Mouse (Mus musculus) lung, postnatal 36 days (tissue): Measurements from ENCODE around the gene Gm21762.
A peak's percentile ranks its signal among the peaks of the same experiment; 100 is the strongest.
"Not testable (repeated sequence)": the region's sequence is repeated elsewhere in the genome, so short reads cannot be mapped to it uniquely, and the experiment has no call there.

Source experiments
- DNase-seq: peaks from one replicate; pipeline ENCODE4 v3.0.0; 2022; ENCODE audit warnings: mixed read lengths

The Gm21762 gene

GRCm38 (mm10) chr13:120215847-120216246 is at the start of gene Gm21762:
TSS of gene Gm21762 (minus strand) at chr13:120215947.
- not testable (repeated sequence) for DNase-seq

DNA sequence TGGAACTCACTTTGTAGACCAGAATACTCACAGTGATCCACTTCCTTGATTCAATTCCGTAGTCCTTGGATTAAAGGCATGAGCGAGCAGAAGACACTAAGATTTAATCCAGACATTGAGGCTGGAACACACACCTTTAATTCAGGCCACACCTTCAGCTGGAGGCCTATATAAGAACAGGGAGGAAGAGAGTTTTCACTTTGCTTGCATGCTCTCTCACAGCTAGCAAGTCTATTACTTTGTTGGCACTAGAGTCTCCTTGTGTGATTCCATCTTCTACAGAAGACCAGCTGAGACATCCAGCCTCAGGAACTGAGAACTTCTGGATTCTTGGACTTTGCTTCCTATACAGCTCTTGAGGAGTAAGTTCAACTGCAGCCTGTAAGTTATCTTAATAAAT is 47.1 kb upstream of the Gm21762 start, which contains the start of gene AF067061:
TSS of gene AF067061 (plus strand) at position 245 of the 400 bp plus-strand sequence.
- DNase-seq, result not testable (repeated sequence)

DNA sequence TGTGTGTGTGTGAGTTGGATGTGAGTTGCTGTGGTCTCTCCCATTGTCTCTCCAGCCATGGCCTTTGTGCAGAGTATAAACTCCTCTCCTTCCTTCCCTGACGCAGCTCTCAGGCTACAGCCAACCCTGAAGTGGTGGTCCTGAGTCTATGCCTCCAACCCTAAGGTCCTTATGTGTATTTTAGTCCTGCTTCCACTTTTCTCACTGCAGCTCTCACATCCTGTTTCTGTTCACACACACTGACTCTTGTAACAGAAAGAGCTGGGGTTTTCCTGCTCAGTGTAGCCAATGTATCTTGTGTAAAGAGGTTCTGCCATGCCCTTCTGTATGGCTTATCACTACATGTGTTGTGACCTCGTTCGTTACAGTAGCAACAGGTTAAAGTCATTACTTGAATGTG is 44.0 kb upstream of the Gm21762 start:
- not testable (repeated sequence) for DNase-seq

- not testable (repeated sequence) for DNase-seq
Observed at GRCm38 (mm10) chr13:120258817-120259658, 43.3 kb upstream of the Gm21762 start.

DNA sequence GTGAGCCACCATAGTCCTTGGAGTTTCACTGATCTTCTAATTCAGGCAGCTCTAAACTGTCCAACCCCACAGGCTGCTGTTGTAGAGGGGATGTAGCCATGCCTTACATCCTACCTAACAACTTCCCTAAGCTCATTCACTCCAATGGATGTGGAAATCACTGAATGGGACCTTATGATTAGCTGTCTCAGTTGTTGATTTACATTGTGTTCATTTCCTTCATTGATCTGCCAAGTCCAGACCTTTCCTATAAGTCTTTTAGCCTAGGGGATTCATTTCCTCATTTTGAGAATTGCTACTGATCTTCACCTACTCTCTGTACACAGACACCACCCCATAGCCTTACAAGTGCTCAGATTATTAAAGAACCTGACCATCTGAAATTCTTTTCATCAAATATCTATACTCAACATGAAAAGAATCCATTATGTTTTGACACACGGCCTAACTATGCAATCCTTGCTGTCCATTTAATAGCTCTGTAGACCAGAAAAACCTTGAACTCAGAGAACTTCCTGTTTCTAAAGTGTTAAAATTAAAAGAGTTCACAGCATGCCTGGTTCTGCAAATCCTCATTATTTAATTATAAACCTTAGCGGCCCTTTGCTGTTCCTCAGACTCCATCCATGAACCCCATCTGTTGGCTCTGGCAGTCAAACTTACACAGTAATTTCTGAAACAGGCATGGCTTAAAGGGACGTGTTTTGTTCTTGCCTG is 35.6 kb upstream of the Gm21762 start:
- not testable (repeated sequence) for DNase-seq

DNA sequence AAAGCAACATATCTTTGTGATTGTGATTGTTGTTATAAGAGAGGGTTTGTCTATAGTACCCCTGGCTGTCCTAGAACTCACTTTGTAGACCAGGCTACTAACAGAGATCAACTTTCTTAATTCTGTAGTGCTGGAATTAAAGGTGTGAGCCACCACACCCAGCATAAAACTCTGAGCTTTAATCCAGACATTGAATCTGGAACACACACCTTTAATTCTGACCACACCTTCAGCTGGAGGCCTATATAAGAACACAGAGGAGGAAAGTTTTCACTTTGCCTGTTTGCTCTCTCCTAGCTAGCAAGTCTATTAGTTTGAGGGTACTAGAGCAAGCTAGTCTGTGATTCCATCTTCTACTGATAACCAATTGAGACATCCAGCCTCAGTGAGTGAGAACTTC is 23.1 kb upstream of the Gm21762 start, which contains the start of gene Gm21731:
TSS of gene Gm21731 (plus strand) at position 301 of the 400 bp plus-strand sequence.
- DNase-seq, result not testable (repeated sequence)

DNA sequence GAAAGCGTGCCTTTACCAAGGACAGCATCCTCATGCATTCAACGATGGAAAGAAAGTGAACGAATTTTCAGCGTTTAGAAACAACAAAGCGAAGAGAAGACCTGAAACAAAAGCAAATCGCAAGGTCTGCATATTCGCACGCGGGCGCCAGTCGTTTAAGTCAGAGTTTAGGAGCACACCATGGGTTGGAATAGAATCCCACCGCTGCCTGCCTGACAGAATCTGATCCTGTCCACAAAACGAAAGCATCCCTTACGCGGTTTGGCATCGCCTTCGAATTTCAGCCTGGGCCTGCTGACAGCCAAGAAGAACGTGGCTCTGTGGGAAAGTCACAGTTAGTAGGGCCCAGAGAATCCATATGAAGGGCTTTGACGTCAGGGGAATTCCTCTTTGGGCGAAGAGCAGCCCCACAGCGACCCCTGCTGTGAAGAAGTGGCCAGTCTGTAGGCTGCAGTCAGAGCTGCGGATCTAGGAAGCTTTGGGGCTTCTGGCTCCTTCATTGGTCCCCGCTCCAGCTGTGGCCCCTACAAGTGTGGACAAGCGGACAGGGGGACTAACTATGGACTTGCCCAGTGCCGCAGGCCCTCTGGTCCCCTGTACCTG is 16.8 kb upstream of the Gm21762 start:
- DNase-seq, result not testable (repeated sequence)

GRCm38 (mm10) chr13:120231798-120232197 is 16.1 kb upstream of the Gm21762 start:
- not testable (repeated sequence) for DNase-seq

DNA sequence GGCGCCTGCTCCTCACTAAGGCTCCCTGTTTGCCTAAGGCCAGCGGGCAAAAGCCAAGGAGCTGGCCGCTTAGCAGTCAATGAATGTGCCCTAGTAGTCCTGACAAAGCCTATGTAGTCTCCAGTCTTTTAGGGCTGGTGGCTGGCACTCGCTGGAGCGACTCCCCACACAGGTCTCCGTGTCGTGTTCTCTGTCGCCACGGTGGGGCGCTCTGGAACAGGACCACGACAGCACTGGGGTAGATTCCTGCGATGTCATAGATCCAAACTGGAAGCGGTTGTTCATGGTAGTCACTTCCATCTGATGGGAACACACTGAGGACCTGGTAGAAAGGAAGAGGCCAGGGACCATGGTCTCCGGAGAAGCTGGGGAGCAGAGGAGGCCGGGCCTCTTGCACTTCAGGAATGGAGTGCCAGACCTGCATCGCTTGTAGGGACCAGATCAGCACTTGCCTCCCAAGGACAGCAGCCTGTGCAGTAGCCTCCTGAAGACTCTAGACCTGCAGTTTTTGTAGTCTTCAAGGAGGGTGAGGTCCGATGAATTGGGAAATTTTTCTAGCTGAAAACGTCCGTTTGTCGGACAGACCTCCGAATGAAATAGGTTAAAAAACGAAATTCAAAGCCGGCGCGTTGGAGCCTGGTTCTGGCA is 7.4 kb upstream of the Gm21762 start:
- DNase-seq, result not testable (repeated sequence)

DNA sequence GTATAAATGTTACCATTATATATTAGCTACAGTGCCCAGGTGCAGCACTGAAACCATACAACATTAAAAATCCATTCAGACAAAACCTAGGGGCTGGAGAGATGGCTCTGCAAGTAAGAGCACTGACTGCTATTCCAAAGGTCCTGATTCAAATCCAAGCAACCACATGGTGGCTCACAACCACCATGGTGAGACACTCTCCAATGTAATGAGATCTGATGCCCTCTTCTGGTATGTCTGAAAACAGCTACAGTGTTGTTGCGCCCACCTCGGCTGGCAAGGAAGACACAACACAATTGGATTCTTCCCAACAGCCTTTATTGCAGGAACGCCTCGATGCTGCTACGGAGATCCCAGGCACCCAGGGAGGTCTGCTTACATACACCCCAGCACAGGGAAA is 5.2 kb upstream of the Gm21762 start:
- DNase-seq, result not testable (repeated sequence)

DNA sequence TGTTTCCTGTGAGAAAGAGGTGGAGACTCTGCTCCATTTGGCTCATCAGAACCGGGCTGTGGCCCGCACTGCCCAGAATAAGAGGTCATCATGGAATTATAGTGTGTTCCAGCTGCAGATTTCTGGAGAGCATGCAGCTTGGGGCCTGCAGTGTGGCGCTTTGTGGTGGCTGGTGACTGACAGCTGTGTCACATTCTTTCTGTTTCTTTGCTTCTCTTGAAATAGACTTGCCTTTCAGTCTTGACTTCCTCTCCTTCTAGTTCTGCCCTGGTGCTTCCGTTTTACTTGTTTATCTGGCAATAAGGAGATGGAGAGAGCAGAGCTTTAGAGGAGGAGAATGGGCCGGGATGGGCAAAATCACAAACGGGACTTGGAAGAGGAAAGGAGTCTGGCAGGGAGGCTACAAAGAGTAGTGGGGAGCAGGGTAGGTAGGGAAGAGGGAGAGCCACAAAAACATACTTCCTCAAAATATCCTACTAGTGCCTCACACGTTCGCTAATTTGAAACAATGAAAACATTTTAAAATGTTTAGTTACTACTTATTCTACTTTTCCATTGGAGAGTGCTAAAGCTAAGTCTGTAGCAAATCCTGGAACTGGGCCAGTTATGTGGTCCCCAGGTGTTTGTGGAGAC is 19.4 kb downstream of the Gm21762 start:
- DNase-seq, result not testable (repeated sequence)

- DNase-seq, result not testable (repeated sequence)
Observed at GRCm38 (mm10) chr13:120172133-120172532, 43.6 kb downstream of the Gm21762 start, which contains the start of gene Gm21818. TSS of gene Gm21818 (plus strand) at chr13:120172433.

DNA sequence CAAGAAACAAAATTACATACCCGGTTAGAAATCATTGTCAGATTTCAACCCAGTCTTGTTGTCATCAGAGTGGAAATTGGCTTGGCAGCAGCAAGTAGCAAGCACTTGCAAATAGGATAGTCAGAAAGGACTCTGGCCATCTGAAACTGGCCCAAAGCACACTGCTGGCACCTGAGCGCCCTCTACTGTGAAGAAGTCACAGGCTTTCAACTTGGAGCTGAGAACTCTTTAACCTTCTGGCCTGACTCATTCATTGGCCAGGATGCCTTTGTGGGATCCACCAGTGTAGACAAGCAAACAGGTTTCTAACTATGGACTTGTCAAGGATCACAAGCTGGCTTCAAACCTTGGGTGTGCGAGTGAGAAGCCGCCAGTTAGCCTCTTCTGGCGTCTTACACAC is 47.4 kb downstream of the Gm21762 start:
- peak; percentile 7 for DNase-seq
